Mouse (Mus musculus): ENCODE results near the gene Gm20388. TPM values are rescaled to one million over a fixed set of nuclear protein-coding genes. Genes with fewer than 3 reads are reported as not detected.

Gene Gm20388
- total RNA-seq, 1 experiment: 27.0 TPM

DNA sequence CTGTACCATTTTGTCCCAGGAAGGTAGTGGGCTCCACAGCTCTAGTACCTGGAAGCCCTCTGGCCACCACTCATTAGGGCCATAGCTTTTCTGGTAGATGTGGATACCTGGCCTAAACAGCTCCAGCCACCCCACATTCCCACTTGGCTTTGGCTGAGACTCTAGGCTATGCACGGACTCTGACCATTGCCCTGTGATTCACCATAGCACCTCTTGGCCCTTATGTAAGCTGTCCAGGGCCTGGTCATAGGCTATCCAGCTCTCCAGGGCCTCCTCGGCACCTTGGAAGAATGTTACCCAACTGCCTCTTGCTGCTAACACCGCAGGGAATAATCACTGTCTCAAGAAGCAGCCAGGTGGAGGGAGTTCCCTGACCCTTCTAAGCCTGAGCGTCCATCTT is 2618.5 kb downstream of the Gm20388 start:
- Histone ChIP-seq H3K36me3 (ENCODE audit: control insufficient read depth, insufficient read depth, low read length, poor library complexity, severe bottlenecking) (peaks cover 7% of the 10 kb centered on the region; the same call in 1 of the 2 replicates), H3K9me3 (ENCODE audit: control insufficient read depth, insufficient read depth, low read depth, low read length) (no peaks in the 10 kb centered on the region), H3K27ac (ENCODE audit: insufficient read depth, low read depth, low read length, poor library complexity, severe bottlenecking) (no peak overlapping the region), H3K4me1 (ENCODE audit: control insufficient read depth in 2 of 2, insufficient read depth in 2 of 2, low read length in 2 of 2, poor library complexity in 1 of 2) (peaks cover 15 to 33% of the 10 kb centered on the region in 2 experiments), H3K4me3 (ENCODE audit: insufficient read depth in 1 of 2, low read depth in 1 of 2, low read length in 2 of 2, poor library complexity in 1 of 2, severe bottlenecking in 1 of 2) (no peak overlapping the region), H3K9ac (ENCODE audit: insufficient read depth, low read depth, low read length, poor library complexity, severe bottlenecking) (no peak overlapping the region)
- no peak for TF ChIP-seq MAFK (IDR thresholded peaks at IDR 0.05; ENCODE audit: insufficient read depth, low read depth, low read length)
- TF ChIP-seq ZC3H11A (IDR thresholded peaks at IDR 0.05; ENCODE audit: borderline replicate concordance, low read depth, low read length): no peak
- no peak for TF ChIP-seq CHD2 (IDR thresholded peaks at IDR 0.05; ENCODE audit: low read depth, low read length)
- no peak for TF ChIP-seq HCFC1 (IDR thresholded peaks at IDR 0.05; ENCODE audit: borderline replicate concordance, insufficient read depth, low read length)
- TF ChIP-seq ZNF384 (IDR thresholded peaks at IDR 0.05; ENCODE audit: low read depth, low read length): no peak
- no peak for DNase-seq (ENCODE audit: low read depth, low spot score)
- in situ Hi-C loops (cut with MboI; ENCODE audit: low sequenced_read_pairs in 2 of 2, unreplicated experiment in 2 of 2): no loop called here

- no peak overlapping the region for H3K4me3 ChIP-seq (ENCODE audit: insufficient read depth in 1 of 2, low read depth in 1 of 2, low read length in 2 of 2, poor library complexity in 1 of 2, severe bottlenecking in 1 of 2)
- no peak overlapping the region for H3K9ac ChIP-seq (ENCODE audit: insufficient read depth, low read depth, low read length, poor library complexity, severe bottlenecking)
- no peaks in the 10 kb centered on the region for H3K9me3 ChIP-seq (ENCODE audit: control insufficient read depth, insufficient read depth, low read depth, low read length)
- no peak for DNase-seq (ENCODE audit: low read depth, low spot score)
- peaks cover 9% of the 10 kb centered on the region; the same call in 1 of the 2 replicates for H3K36me3 ChIP-seq (ENCODE audit: control insufficient read depth, insufficient read depth, low read length, poor library complexity, severe bottlenecking)
- no peak overlapping the region for H3K27ac ChIP-seq (ENCODE audit: insufficient read depth, low read depth, low read length, poor library complexity, severe bottlenecking)
- in situ Hi-C loops (cut with MboI; ENCODE audit: low sequenced_read_pairs in 2 of 2, unreplicated experiment in 2 of 2): no loop called here
- TF ChIP-seq MAFK (IDR thresholded peaks at IDR 0.05; ENCODE audit: insufficient read depth, low read depth, low read length) (no peak), HCFC1 (IDR thresholded peaks at IDR 0.05; ENCODE audit: borderline replicate concordance, insufficient read depth, low read length) (no peak), ZC3H11A (IDR thresholded peaks at IDR 0.05; ENCODE audit: borderline replicate concordance, low read depth, low read length) (no peak), CHD2 (IDR thresholded peaks at IDR 0.05; ENCODE audit: low read depth, low read length) (no peak), ZNF384 (IDR thresholded peaks at IDR 0.05; ENCODE audit: low read depth, low read length) (no peak)
- H3K4me1 ChIP-seq (ENCODE audit: control insufficient read depth in 2 of 2, insufficient read depth in 2 of 2, low read length in 2 of 2, poor library complexity in 1 of 2): peaks cover under 1 to 12% of the 10 kb centered on the region in 2 experiments; a peak in 3 of 4 replicates
Measured at GRCm38 (mm10) chr8:122531312-122531711, 2620.7 kb downstream of the Gm20388 start.

DNA sequence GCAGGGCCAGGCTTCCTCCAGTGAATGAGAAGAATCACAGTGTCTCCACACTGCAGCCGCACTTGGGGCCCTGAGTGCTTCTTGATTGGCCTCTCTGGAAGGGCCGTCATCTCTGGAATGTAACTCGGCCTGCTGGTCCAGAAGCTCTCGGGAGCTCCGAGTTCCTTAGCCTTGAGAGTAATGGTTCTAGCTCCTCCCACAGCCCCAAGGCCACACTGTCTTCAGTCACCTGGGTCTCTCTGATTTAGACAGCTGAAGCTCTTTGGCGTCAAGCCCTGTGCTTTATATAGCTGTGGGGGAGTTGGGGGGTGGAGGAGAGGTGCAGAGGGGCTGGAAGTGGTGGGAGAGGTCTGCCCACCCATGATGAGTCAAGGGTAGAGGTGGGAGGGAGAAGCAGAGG is 2626.4 kb downstream of the Gm20388 start:
- in situ Hi-C loops (cut with MboI; ENCODE audit: low sequenced_read_pairs in 2 of 2, unreplicated experiment in 2 of 2): no loop called here
- DNase-seq (ENCODE audit: low read depth, low spot score): no peak

GRCm38 (mm10) chr8:122537812-122538211 is 2627.2 kb downstream of the Gm20388 start:
- 0 out of 2 replicates have a peak overlapping the region, but pooled peaks have one; percentile 13 for H3K27ac ChIP-seq (ENCODE audit: insufficient read depth, low read depth, low read length, poor library complexity, severe bottlenecking)
- H3K9ac ChIP-seq (ENCODE audit: insufficient read depth, low read depth, low read length, poor library complexity, severe bottlenecking): no peak overlapping the region
- peaks cover 2 to 20% of the 10 kb centered on the region in 2 experiments; a peak in 1 of 4 replicates for H3K4me1 ChIP-seq (ENCODE audit: control insufficient read depth in 2 of 2, insufficient read depth in 2 of 2, low read length in 2 of 2, poor library complexity in 1 of 2)
- H3K4me3 ChIP-seq (ENCODE audit: insufficient read depth in 1 of 2, low read depth in 1 of 2, low read length in 2 of 2, poor library complexity in 1 of 2, severe bottlenecking in 1 of 2): no peak overlapping the region
- in situ Hi-C loops (cut with MboI; ENCODE audit: low sequenced_read_pairs in 2 of 2, unreplicated experiment in 2 of 2): no loop called here
- H3K9me3 ChIP-seq (ENCODE audit: control insufficient read depth, insufficient read depth, low read depth, low read length): no peaks in the 10 kb centered on the region
- TF ChIP-seq HCFC1 (IDR thresholded peaks at IDR 0.05; ENCODE audit: borderline replicate concordance, insufficient read depth, low read length) (no peak), ZNF384 (IDR thresholded peaks at IDR 0.05; ENCODE audit: low read depth, low read length) (no peak), ZC3H11A (IDR thresholded peaks at IDR 0.05; ENCODE audit: borderline replicate concordance, low read depth, low read length) (no peak), MAFK (IDR thresholded peaks at IDR 0.05; ENCODE audit: insufficient read depth, low read depth, low read length) (no peak), CHD2 (IDR thresholded peaks at IDR 0.05; ENCODE audit: low read depth, low read length) (no peak)
- peaks cover 5% of the 10 kb centered on the region; the same call in 1 of the 2 replicates for H3K36me3 ChIP-seq (ENCODE audit: control insufficient read depth, insufficient read depth, low read length, poor library complexity, severe bottlenecking)
- no peak for DNase-seq (ENCODE audit: low read depth, low spot score)

More for the DNA sequence above, 2626.4 kb downstream of the Gm20388 start:
- Histone ChIP-seq H3K27ac (ENCODE audit: insufficient read depth, low read depth, low read length, poor library complexity, severe bottlenecking) (no peak overlapping the region; the same call in 1 of the 2 replicates), H3K36me3 (ENCODE audit: control insufficient read depth, insufficient read depth, low read length, poor library complexity, severe bottlenecking) (peaks cover 5% of the 10 kb centered on the region; the same call in 1 of the 2 replicates), H3K4me1 (ENCODE audit: control insufficient read depth in 2 of 2, insufficient read depth in 2 of 2, low read length in 2 of 2, poor library complexity in 1 of 2) (peaks cover 2 to 18% of the 10 kb centered on the region in 2 experiments; a peak in 2 of 4 replicates), H3K9me3 (ENCODE audit: control insufficient read depth, insufficient read depth, low read depth, low read length) (no peaks in the 10 kb centered on the region), H3K9ac (ENCODE audit: insufficient read depth, low read depth, low read length, poor library complexity, severe bottlenecking) (no peak overlapping the region), H3K4me3 (ENCODE audit: insufficient read depth in 1 of 2, low read depth in 1 of 2, low read length in 2 of 2, poor library complexity in 1 of 2, severe bottlenecking in 1 of 2) (no peak overlapping the region)
- TF ChIP-seq ZNF384 (IDR thresholded peaks at IDR 0.05; ENCODE audit: low read depth, low read length) (no peak), CHD2 (IDR thresholded peaks at IDR 0.05; ENCODE audit: low read depth, low read length) (no peak), HCFC1 (IDR thresholded peaks at IDR 0.05; ENCODE audit: borderline replicate concordance, insufficient read depth, low read length) (no peak), ZC3H11A (IDR thresholded peaks at IDR 0.05; ENCODE audit: borderline replicate concordance, low read depth, low read length) (no peak), MAFK (IDR thresholded peaks at IDR 0.05; ENCODE audit: insufficient read depth, low read depth, low read length) (no peak)
